Mouse (Mus musculus) T-cell, adult 2 months (primary cell): ENCODE data around the gene Cnr2.

Experiments
- DNase-seq: peaks from one replicate; pipeline ENCODE4 v3.0.0; 2022; ENCODE audit warnings: low spot score

Cnr2 gene

GRCm38 (mm10) chr4:135906633-135907032 lies 11.4 kb downstream of the Cnr2 start:
- DNase-seq, result peak; percentile 21

GRCm38 (mm10) chr4:135909326-135910066 lies 14.3 kb downstream of the Cnr2 start:
- no peak for DNase-seq

DNA sequence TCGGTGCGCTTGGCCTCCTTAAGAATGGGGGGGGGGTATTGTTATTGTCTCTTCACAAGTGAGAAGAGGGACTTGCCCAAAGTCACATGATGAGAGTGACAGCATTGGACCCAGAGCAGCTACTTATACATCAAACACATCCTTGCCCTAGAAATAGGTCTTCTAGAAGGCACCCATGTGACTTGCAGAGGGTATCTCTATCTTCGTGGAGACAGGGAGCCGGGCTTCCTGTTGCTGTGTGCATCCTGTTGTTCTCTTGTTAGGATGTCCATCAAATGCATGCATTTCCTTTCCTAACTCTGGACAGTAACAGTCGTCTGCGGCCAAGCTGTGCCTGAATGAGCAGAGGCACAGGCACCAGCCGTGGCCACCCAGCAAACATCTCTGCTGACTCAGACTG lies 16.3 kb downstream of the Cnr2 start:
- peak; percentile 74 for DNase-seq

DNA sequence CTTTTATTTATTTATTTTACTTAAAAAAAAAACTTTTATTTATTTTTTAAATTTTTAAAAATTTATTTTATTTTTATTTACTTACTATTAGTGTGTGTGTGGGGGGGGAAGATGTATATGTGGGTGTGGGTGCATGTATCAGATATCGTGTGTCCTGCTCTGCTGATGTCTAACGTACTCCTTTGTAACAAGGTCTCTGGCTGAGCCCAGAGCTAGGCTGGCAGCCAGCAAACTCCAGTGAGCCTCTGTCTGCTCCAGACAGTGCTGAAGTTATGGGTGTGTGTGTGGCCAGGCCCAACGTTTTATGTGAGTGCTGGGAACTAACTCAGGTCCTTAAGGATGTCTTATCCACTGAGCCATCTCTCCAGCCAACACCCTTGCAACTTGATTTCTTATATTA lies 17.0 kb downstream of the Cnr2 start:
- no peak for DNase-seq

DNA sequence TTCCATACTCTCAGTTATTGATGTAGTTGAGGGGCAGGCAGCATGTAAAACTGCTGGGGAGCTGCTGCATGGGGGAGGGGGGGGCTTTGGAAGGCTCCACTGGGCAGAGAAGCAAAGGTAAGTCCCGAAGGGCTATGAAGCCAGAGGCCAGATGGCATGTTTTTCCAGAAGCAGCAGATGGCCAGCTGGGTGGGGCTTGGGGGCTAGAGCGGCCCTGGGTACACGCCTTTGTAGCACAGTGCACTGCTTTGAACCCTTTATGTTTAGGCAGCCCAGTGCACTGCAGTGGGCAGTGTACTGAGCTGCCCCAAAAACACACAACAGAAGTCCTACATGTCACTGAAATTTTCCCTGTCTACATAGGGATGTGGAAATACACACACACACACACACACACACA lies 17.6 kb downstream of the Cnr2 start:
- DNase-seq, result no peak

GRCm38 (mm10) chr4:135913433-135913832 lies 18.2 kb downstream of the Cnr2 start:
- DNase-seq, result no peak

DNA sequence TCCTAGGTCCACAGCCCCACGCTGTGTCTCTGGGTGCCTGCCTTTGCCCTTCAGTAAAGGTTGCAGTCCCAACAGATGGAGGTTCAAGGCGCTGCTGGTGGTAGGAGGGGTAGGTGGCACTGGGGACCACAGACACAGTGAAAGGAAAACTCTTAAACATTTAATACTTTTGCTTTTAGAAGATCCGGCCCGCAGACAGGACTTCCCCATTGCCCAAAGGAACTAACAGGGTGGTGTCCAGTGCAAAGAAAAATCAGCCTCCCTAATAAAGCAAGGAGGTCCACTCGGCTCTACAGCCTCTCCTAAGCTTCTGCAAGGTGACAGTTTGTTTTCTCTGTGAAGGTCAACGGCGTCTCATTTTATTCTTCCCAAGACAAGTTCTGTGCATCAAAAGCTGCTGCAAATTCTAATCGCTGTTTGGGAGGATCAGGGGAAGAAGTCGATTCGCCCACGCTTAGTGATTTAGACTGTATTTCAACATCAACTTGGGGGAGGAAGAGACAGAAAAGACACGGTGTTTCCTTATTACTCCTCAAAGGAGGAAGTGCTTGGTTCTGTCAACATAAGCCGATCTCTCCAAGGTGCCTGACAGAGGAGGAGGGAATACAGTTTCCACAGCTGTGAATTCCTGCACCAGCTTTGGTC lies 23.6 kb downstream of the Cnr2 start:
- DNase-seq, result no peak

GRCm38 (mm10) chr4:135919280-135919639 lies 24.1 kb downstream of the Cnr2 start:
- DNase-seq, result no peak

DNA sequence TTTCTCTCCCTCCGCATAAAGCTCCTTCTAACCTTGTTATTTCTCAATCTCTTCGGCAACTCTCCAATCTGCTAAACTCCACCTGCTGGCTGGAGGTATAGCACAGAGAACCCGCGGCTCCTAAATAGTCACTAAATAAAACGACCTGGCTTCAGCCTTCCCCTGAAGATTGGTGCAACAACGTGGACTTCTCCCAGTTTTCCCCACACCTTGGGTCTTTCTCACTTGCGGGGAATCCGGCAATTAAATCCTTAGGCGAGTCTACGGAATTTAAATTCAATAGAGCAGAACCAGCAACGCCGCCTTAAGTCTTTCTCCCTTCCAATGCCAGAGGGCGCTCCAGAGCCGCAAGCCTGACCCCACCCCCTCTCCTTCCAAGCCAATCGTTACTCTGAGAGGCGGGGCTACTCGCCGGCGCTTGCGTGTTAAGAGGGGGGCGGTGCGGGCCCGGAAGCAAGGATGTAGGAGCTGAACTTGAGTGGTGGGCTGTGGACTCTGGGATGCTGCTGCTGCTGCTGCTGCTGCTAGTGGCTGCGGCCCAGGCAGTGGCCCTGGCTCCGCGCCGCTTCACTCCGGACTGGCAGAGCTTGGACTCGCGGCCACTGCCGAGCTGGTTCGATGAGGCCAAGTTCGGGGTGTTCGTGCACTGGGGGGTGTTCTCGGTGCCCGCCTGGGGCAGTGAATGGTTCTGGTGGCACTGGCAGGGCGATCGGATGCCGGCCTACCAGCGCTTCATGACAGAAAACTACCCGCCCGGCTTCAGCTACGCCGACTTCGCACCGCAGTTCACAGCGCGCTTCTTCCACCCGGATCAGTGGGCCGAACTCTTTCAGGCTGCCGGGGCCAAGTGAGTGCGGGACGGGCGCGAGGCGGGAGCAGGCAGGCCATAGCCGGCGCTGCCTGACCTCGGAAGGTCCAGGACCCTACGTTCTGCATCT lies 25.4 kb downstream of the Cnr2 start, which contains the start of gene Fuca1:
Fuca1 (plus strand) TSS at position 432 of the 938 bp plus-strand sequence.
- peak; percentile 97 for DNase-seq

DNA sequence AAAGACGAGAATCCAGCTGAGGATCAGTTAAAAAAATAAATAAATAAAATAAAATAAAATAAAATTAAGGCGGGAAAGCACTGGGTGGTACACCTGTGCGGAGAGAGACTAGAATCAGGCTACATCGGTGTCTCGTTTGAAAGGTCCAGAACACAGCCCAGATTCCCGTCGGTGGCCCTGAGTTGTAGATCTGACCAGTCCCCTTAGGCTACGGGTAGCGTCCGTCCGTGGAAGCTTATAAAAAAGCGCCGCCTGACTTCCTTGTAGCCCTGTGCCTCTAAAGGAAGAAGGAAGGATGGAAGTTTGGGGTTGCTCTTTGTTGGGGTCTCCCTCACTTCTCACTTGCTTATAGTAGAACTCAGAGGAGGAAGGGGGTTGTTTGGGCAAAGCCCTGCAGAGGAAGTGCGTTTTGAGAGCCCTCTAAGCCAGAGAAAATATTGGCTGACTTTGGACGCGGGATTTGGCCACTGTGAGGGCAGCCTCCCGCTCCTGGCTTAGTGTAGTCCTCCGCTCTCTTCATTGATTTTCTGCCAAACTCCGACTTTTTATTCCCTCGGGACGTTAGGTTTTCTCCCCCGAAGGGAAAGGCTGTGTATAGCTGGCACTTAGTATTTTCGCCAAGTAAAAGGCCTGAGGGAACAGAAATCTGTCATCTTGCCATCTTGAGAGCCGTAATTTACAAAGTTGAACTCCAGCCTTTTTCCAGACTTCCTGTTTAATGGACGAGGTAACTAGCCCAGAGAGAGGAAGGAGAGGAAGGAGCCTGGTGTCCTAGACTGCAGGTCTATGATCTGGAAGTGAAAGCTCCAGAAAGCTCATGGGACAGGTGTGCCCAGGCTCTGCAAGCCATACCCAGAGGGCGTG lies 26.3 kb downstream of the Cnr2 start:
- DNase-seq, result no peak

DNA sequence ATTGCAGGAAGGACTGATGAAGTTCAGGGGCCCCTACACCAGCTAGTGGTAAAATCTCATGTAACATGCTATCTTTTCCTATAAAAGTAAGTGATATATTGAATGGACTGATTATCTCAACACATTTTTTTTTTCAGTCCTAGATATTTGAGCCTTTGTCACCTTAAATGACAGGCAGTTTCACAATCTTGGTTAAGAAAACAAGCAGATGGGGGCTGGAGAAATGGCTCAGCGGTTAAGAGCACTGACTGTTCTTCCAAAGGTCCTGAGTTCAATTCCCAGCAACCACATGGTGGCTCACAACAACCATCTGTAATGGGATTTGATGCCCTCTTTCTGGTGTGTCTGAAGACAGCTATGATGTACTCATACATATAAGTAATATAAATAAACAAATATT lies 27.0 kb downstream of the Cnr2 start:
- DNase-seq, result no peak

DNA sequence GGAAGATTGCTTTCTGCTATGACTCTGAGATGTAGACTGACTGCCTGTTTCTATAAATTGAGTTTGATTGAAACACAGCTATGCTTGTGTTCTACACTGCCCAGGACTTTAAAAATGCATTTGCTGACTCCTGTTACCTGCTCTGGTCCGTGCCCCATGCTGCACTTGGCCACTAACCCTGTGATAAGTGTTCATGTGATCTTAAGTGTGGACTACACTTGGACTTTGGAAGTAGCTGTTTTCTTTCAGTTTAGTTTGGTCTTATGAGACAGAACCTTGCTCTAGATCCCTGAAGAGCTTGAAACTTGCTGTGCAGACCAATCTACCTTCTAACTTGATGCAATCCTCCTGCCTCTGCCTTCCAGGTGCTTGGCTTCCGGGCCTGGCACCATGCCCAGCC lies 29.2 kb downstream of the Cnr2 start:
- DNase-seq, result no peak

- DNase-seq, result no peak
Measured at GRCm38 (mm10) chr4:135925341-135925740, 30.1 kb downstream of the Cnr2 start.

GRCm38 (mm10) chr4:135926195-135926808 lies 31.1 kb downstream of the Cnr2 start:
- no peak for DNase-seq

- no peak for DNase-seq
Measured at GRCm38 (mm10) chr4:135926861-135927260, 31.7 kb downstream of the Cnr2 start.

GRCm38 (mm10) chr4:135928376-135928775 lies 33.2 kb downstream of the Cnr2 start:
- no peak for DNase-seq

DNA sequence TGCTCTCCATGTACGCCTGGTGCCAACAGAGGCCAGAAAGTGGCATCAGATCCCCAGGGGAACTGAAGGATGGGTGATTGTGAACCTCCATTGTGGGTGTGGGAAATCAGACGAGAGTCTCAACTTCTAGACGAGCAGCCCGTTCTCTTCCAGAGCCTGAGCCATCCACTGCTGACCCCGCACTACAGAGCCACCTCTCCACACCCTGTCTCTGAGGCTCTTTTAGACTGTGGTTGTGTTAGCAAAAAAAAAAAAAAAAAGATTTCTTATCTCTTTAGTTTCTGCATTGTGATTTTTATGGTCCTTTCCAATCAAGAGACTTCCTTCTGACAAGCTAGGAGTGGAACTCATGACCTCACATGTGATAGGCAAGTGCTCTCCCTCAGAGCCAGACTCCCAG lies 34.2 kb downstream of the Cnr2 start:
- no peak for DNase-seq

GRCm38 (mm10) chr4:135929828-135930227 lies 34.6 kb downstream of the Cnr2 start:
- DNase-seq, result no peak

GRCm38 (mm10) chr4:135930239-135930638 lies 35.0 kb downstream of the Cnr2 start:
- no peak for DNase-seq

DNA sequence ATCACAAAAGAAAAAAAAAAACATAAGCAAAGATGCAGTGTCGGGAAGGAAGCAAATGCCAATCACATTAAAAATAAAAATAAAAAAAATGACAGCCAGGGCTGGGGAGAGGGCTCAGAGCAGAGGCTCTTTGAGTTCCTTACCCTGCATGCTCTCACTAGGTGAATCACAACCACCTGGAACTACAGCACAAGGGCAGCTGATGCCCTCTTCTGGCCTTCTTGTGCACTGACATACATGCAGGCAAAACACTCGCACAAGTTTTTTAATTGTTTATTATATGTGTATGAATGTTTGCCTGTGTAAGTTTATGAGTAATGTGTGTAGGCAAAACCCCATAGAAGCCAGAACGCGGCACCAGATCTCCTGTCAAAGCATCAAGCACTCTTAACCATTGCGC lies 36.6 kb downstream of the Cnr2 start:
- peak; percentile 55 for DNase-seq
